Mouse (Mus musculus) limb, embryonic 14.5 days (tissue): Measurements from ENCODE around the gene C5ar1. TPM values are rescaled to one million over a fixed set of nuclear protein-coding genes. Genes with fewer than 3 reads are reported as not detected.

ENCODE experiments used
- ATAC-seq: fragments of 200-750 bp; cut with Nextera tagmentation; 2 replicates; pipeline ENCODE4 v1.8.0; 2017; ENCODE audit warnings: low read depth, moderate number of reproducible peaks, moderate TSS enrichment; ENCODE audit not compliant: low FRiP score
- DNase-seq: peaks from one replicate; pipeline ENCODE4 v3.0.0-alpha.2; 2015; ENCODE audit warnings: low spot score
- H3K27ac ChIP-seq: fragments of 300-500 bp; sonication (generic); replicated peaks from 2 replicates; pipeline ENCODE4 v1.5.1; 2014; ENCODE audit warnings: low read depth, mild to moderate bottlenecking, low read length, moderate library complexity, mixed read lengths
- H3K27me3 ChIP-seq: fragments of 300-500 bp; sonication (generic); 2 replicates; pipeline ENCODE4 v1.6.1; 2014; ENCODE audit warnings: low read length, mixed read lengths; ENCODE audit not compliant: control insufficient read depth, insufficient read depth
- H3K36me3 ChIP-seq: fragments of 300-500 bp; sonication (generic); 2 replicates; pipeline ENCODE4 v1.6.1; 2014; ENCODE audit warnings: mild to moderate bottlenecking, low read length, moderate library complexity, mixed read lengths; ENCODE audit not compliant: control insufficient read depth, insufficient read depth
- H3K4me1 ChIP-seq: fragments of 300-500 bp; sonication (generic); 2 replicates; pipeline ENCODE4 v1.6.1; 2014; ENCODE audit warnings: antibody characterized with exemption, low read length, mixed read lengths; ENCODE audit not compliant: control insufficient read depth, insufficient read depth
- H3K4me2 ChIP-seq: fragments of 300-500 bp; sonication (generic); replicated peaks from 2 replicates; pipeline ENCODE4 v1.6.1; 2014; ENCODE audit warnings: low read depth, mild to moderate bottlenecking, low read length, moderate library complexity; ENCODE audit not compliant: severe bottlenecking
- H3K4me3 ChIP-seq: fragments of 300-500 bp; sonication (generic); replicated peaks from 2 replicates; pipeline ENCODE4 v1.5.1; 2014; ENCODE audit warnings: low read length
- H3K9ac ChIP-seq: fragments of 300-500 bp; sonication (generic); 2 replicates; pipeline ENCODE4 v1.6.1; 2014; ENCODE audit warnings: mild to moderate bottlenecking, low read depth, low read length, moderate library complexity; ENCODE audit not compliant: severe bottlenecking
- H3K9me3 ChIP-seq: fragments of 300-500 bp; sonication (generic); 2 replicates; pipeline ENCODE4 v1.6.1; 2016; ENCODE audit warnings: low read length; ENCODE audit not compliant: control insufficient read depth
- POLR2A ChIP-seq: fragments of 200-500 bp; IDR thresholded peaks from 2 replicates; pipeline ENCODE4 v1.8.0; 2012; ENCODE audit warnings: inconsistent platforms, mild to moderate bottlenecking, moderate library complexity, borderline replicate concordance; ENCODE audit not compliant: insufficient read depth, insufficient read length; ENCODE audit errors: extremely low read depth
- WGBS: fragments of 180-500 bp; shearing (Covaris S2); extraction: QIAGEN DNeasy Blood & Tissue Kit; methylation state at CpG from one replicate; pipeline ENCODE4 v1.1.7; 2014; 5-methylcytosine and 5-hydroxymethylcytosine counted together
- polyA plus RNA-seq, 2 experiments: library from polyadenylated mRNA; depleted of rRNA in 1 of 2; stranded (reverse) in 1 of 2; unstranded in 1 of 2; fragments of >200 nt; fragmentation: Nextera tagmentation in 1 of 2; extraction: Ambion mirVana in 1 of 2; gene quantifications; 2 replicates each; pipeline versions ENCODE4 v1.2.1 to v1.2.3; 2012 to 2014

Gene C5ar1
- polyA plus RNA-seq, 2 experiments, result 3.1 to 3.2 TPM

GRCm38 (mm10) chr7:16254195-16254594, 5.1 kb downstream of the C5ar1 start:
- Histone ChIP-seq H3K9me3 (no peaks in the 10 kb centered on the region), H3K9ac (no peak overlapping the region), H3K27me3 (no peaks in the 10 kb centered on the region), H3K4me3 (no peak overlapping the region), H3K36me3 (no peaks in the 10 kb centered on the region), H3K27ac (no peak overlapping the region), H3K4me2 (no peak overlapping the region), H3K4me1 (no peaks in the 10 kb centered on the region)
- WGBS, result 68% methylated on average over 4 of the region's 4 CpGs
- TF ChIP-seq POLR2A, result no peak
- DNase-seq (no peak), ATAC-seq (no peak)

GRCm38 (mm10) chr7:16250687-16251086, 8.7 kb downstream of the C5ar1 start:
- no peak for TF ChIP-seq POLR2A
- 85% methylated on average over 5 of the region's 5 CpGs for WGBS
- no peaks in the 10 kb centered on the region for H3K9me3 ChIP-seq
- H3K4me1 ChIP-seq, result no peaks in the 10 kb centered on the region
- no peak overlapping the region for H3K4me2 ChIP-seq
- H3K9ac ChIP-seq, result no peak overlapping the region
- no peaks in the 10 kb centered on the region for H3K36me3 ChIP-seq
- ATAC-seq (no peak), DNase-seq (no peak)
- no peak overlapping the region for H3K4me3 ChIP-seq
- H3K27ac ChIP-seq, result no peak overlapping the region
- no peaks in the 10 kb centered on the region for H3K27me3 ChIP-seq

GRCm38 (mm10) chr7:16245958-16246357, 13.4 kb downstream of the C5ar1 start:
- TF ChIP-seq POLR2A, result no peak
- Histone ChIP-seq H3K9me3 (no peaks in the 10 kb centered on the region), H3K27me3 (no peaks in the 10 kb centered on the region), H3K4me3 (no peak overlapping the region), H3K9ac (no peak overlapping the region), H3K4me2 (no peak overlapping the region), H3K36me3 (no peaks in the 10 kb centered on the region), H3K27ac (no peak overlapping the region), H3K4me1 (no peaks in the 10 kb centered on the region)
- no peak for ATAC-seq
- 47% methylated on average over 1 of the region's 4 CpGs for WGBS
- DNase-seq, result no peak

GRCm38 (mm10) chr7:16244067-16244466, 15.3 kb downstream of the C5ar1 start, which contains the start of gene C5ar2:
Gene C5ar2 (minus strand): TSS chr7:16244154.
- Histone ChIP-seq H3K9ac (no peak within 1 kb of the TSS), H3K9me3 (no peaks in the 10 kb centered on the region), H3K4me3 (no peak within 1 kb of the TSS), H3K27me3 (no peaks in the 10 kb centered on the region), H3K27ac (no peak within 1 kb of the TSS), H3K4me2 (no peak within 1 kb of the TSS), H3K4me1 (no peaks in the 10 kb centered on the region), H3K36me3 (no peaks in the 10 kb centered on the region)
- ATAC-seq (no peak), DNase-seq (no peak)
- no peak for TF ChIP-seq POLR2A
- whole genome bisulfite sequencing, result 68% methylated on average over 5 of the region's 5 CpGs

GRCm38 (mm10) chr7:16242198-16242597, 17.1 kb downstream of the C5ar1 start:
- no peak for TF ChIP-seq POLR2A
- H3K36me3 ChIP-seq, result no peaks in the 10 kb centered on the region
- no peak overlapping the region for H3K27ac ChIP-seq
- H3K4me1 ChIP-seq, result no peaks in the 10 kb centered on the region
- H3K4me3 ChIP-seq, result no peak overlapping the region
- no peak overlapping the region for H3K9ac ChIP-seq
- H3K27me3 ChIP-seq, result no peaks in the 10 kb centered on the region
- no peaks in the 10 kb centered on the region for H3K9me3 ChIP-seq
- H3K4me2 ChIP-seq, result no peak overlapping the region
- WGBS, result 66% methylated on average over 6 of the region's 6 CpGs
- ATAC-seq (no peak), DNase-seq (no peak)

GRCm38 (mm10) chr7:16241787-16242186, 17.6 kb downstream of the C5ar1 start:
- WGBS, result 59% methylated on average over 11 of the region's 11 CpGs
- H3K9ac ChIP-seq, result no peak overlapping the region
- DNase-seq, result no peak
- H3K36me3 ChIP-seq, result no peaks in the 10 kb centered on the region
- no peak overlapping the region for H3K4me2 ChIP-seq
- no peak for ATAC-seq
- no peaks in the 10 kb centered on the region for H3K27me3 ChIP-seq
- no peak overlapping the region for H3K4me3 ChIP-seq
- H3K9me3 ChIP-seq, result no peaks in the 10 kb centered on the region
- no peak overlapping the region for H3K27ac ChIP-seq
- TF ChIP-seq POLR2A, result no peak
- no peaks in the 10 kb centered on the region for H3K4me1 ChIP-seq
